Mouse (Mus musculus): ENCODE measurements around the gene Dmac1. TPM values are rescaled to one million over a fixed set of nuclear protein-coding genes. Genes with fewer than 3 reads are reported as not detected.
A peak's percentile ranks its signal among the peaks of the same experiment; 100 is the strongest.

Dmac1 gene
- 132 and 138 TPM in 2 replicates for polyA plus RNA-seq (2016; fragmentation: Nextera tagmentation; extraction: Ambion mirVana)

GRCm38 (mm10) chr4:75278197-75279175, at the start of gene Dmac1:
Gene Dmac1 (minus strand): TSS chr4:75278305.
- H3K36me3 ChIP-seq = peaks cover 10% of the 10 kb centered on the region
- H3K4me1 ChIP-seq = no peaks in the 10 kb centered on the region
- peak within 1 kb of the TSS; percentile 72 for H3K4me2 ChIP-seq (replicated peaks)
- no peaks in the 10 kb centered on the region for H3K9me3 ChIP-seq
- peak within 1 kb of the TSS; percentile 80 for H3K9ac ChIP-seq
- no peaks in the 10 kb centered on the region for H3K27me3 ChIP-seq
- H3K4me3 ChIP-seq = peak within 1 kb of the TSS; percentile 86
- WGBS = 19% methylated on average over 23 of the region's 23 CpGs
- peak; percentile 91 for ATAC-seq (ENCODE audit: insufficient number of reproducible peaks, insufficient read depth, low FRiP score, low TSS enrichment)
- 0 out of 2 replicates have a peak within 1 kb of the TSS, but pooled peaks have one; percentile 17 for H3K27ac ChIP-seq

GRCm38 (mm10) chr4:75315431-75315830, 37.3 kb upstream of the Dmac1 start:
- no peak overlapping the region for H3K4me3 ChIP-seq
- ATAC-seq (ENCODE audit: insufficient number of reproducible peaks, insufficient read depth, low FRiP score, low TSS enrichment) = no peak
- H3K9ac ChIP-seq = no peak overlapping the region
- no peaks in the 10 kb centered on the region for H3K9me3 ChIP-seq
- H3K36me3 ChIP-seq = no peaks in the 10 kb centered on the region
- H3K27ac ChIP-seq = no peak overlapping the region
- H3K4me1 ChIP-seq = no peaks in the 10 kb centered on the region
- H3K27me3 ChIP-seq = no peaks in the 10 kb centered on the region
- WGBS = 79% methylated on average over 1 of the region's 1 CpGs
- no peak overlapping the region for H3K4me2 ChIP-seq (replicated peaks)

- no peaks in the 10 kb centered on the region for H3K4me1 ChIP-seq
- no peak overlapping the region for H3K27ac ChIP-seq
- no peak overlapping the region for H3K9ac ChIP-seq
- H3K4me2 ChIP-seq (replicated peaks) = no peak overlapping the region
- no peak overlapping the region for H3K4me3 ChIP-seq
- 76% methylated on average over 1 of the region's 1 CpGs for WGBS
- H3K27me3 ChIP-seq = no peaks in the 10 kb centered on the region
- ATAC-seq (ENCODE audit: insufficient number of reproducible peaks, insufficient read depth, low FRiP score, low TSS enrichment) = no peak
- H3K9me3 ChIP-seq = no peaks in the 10 kb centered on the region
- H3K36me3 ChIP-seq = no peaks in the 10 kb centered on the region
Observed at GRCm38 (mm10) chr4:75315007-75315406, 36.9 kb upstream of the Dmac1 start.

GRCm38 (mm10) chr4:75311918-75312317, 33.8 kb upstream of the Dmac1 start:
- H3K9ac ChIP-seq = no peak overlapping the region

GRCm38 (mm10) chr4:75311305-75311704, 33.2 kb upstream of the Dmac1 start:
- no peak for ATAC-seq (ENCODE audit: insufficient number of reproducible peaks, insufficient read depth, low FRiP score, low TSS enrichment)
- WGBS = 90% methylated on average over 2 of the region's 2 CpGs
- H3K27ac ChIP-seq = no peak overlapping the region
- H3K4me3 ChIP-seq = no peak overlapping the region
- H3K36me3 ChIP-seq = no peaks in the 10 kb centered on the region
- H3K4me2 ChIP-seq (replicated peaks) = no peak overlapping the region
- H3K9me3 ChIP-seq = no peaks in the 10 kb centered on the region
- no peaks in the 10 kb centered on the region for H3K27me3 ChIP-seq
- H3K9ac ChIP-seq = no peak overlapping the region
- H3K4me1 ChIP-seq = no peaks in the 10 kb centered on the region

More at GRCm38 (mm10) chr4:75311918-75312317, 33.8 kb upstream of the Dmac1 start:
- Histone ChIP-seq H3K4me1 (no peaks in the 10 kb centered on the region), H3K36me3 (no peaks in the 10 kb centered on the region), H3K4me3 (no peak overlapping the region), H3K4me2 (replicated peaks) (no peak overlapping the region), H3K27ac (no peak overlapping the region), H3K9me3 (no peaks in the 10 kb centered on the region), H3K27me3 (no peaks in the 10 kb centered on the region)
- 83% methylated on average over 2 of the region's 2 CpGs for WGBS
- ATAC-seq (ENCODE audit: insufficient number of reproducible peaks, insufficient read depth, low FRiP score, low TSS enrichment) = no peak

GRCm38 (mm10) chr4:75300205-75300972, 22.3 kb upstream of the Dmac1 start:
- Histone ChIP-seq H3K4me1 (no peaks in the 10 kb centered on the region), H3K4me2 (replicated peaks) (no peak overlapping the region), H3K27ac (no peak overlapping the region), H3K9me3 (no peaks in the 10 kb centered on the region), H3K9ac (no peak overlapping the region), H3K27me3 (no peaks in the 10 kb centered on the region), H3K4me3 (no peak overlapping the region), H3K36me3 (no peaks in the 10 kb centered on the region)
- ATAC-seq (ENCODE audit: insufficient number of reproducible peaks, insufficient read depth, low FRiP score, low TSS enrichment) = no peak
- 55% methylated on average over 1 of the region's 1 CpGs for WGBS

GRCm38 (mm10) chr4:75292315-75292714, 14.2 kb upstream of the Dmac1 start:
- Histone ChIP-seq H3K27ac (no peak overlapping the region), H3K9ac (no peak overlapping the region), H3K36me3 (no peaks in the 10 kb centered on the region), H3K4me1 (no peaks in the 10 kb centered on the region), H3K9me3 (no peaks in the 10 kb centered on the region), H3K4me2 (replicated peaks) (no peak overlapping the region), H3K4me3 (no peak overlapping the region), H3K27me3 (no peaks in the 10 kb centered on the region)
- ATAC-seq (ENCODE audit: insufficient number of reproducible peaks, insufficient read depth, low FRiP score, low TSS enrichment) = no peak
- 62% methylated on average over 4 of the region's 4 CpGs for WGBS

- Histone ChIP-seq H3K4me3 (no peak overlapping the region), H3K9ac (no peak overlapping the region), H3K36me3 (no peaks in the 10 kb centered on the region), H3K27me3 (no peaks in the 10 kb centered on the region), H3K27ac (no peak overlapping the region), H3K9me3 (no peaks in the 10 kb centered on the region), H3K4me1 (no peaks in the 10 kb centered on the region), H3K4me2 (replicated peaks) (no peak overlapping the region)
- ATAC-seq (ENCODE audit: insufficient number of reproducible peaks, insufficient read depth, low FRiP score, low TSS enrichment) = no peak
- 86% methylated on average over 4 of the region's 4 CpGs for WGBS
Observed at GRCm38 (mm10) chr4:75291142-75291541, 13.0 kb upstream of the Dmac1 start.

- Histone ChIP-seq H3K36me3 (peaks cover 13% of the 10 kb centered on the region), H3K9ac (peak overlapping the region; percentile 80), H3K27ac (0 out of 2 replicates have a peak overlapping the region, but pooled peaks have one; percentile 17), H3K4me1 (no peaks in the 10 kb centered on the region), H3K9me3 (no peaks in the 10 kb centered on the region), H3K27me3 (no peaks in the 10 kb centered on the region), H3K4me2 (replicated peaks) (peak overlapping the region; percentile 72), H3K4me3 (peak overlapping the region; percentile 86)
- 9% methylated on average over 30 of the region's 30 CpGs for WGBS
- peak; percentile 79 for ATAC-seq (ENCODE audit: insufficient number of reproducible peaks, insufficient read depth, low FRiP score, low TSS enrichment)
Observed at GRCm38 (mm10) chr4:75277467-75278196, 473 bp downstream of the Dmac1 start.

- 85% methylated on average over 2 of the region's 2 CpGs for WGBS
- H3K4me1 ChIP-seq = no peaks in the 10 kb centered on the region
- ATAC-seq (ENCODE audit: insufficient number of reproducible peaks, insufficient read depth, low FRiP score, low TSS enrichment) = no peak
- H3K4me3 ChIP-seq = no peak overlapping the region
- H3K9ac ChIP-seq = no peak overlapping the region
- no peak overlapping the region for H3K4me2 ChIP-seq (replicated peaks)
- H3K27me3 ChIP-seq = no peaks in the 10 kb centered on the region
- H3K27ac ChIP-seq = no peak overlapping the region
- no peaks in the 10 kb centered on the region for H3K9me3 ChIP-seq
- peaks cover 13% of the 10 kb centered on the region for H3K36me3 ChIP-seq
Observed at GRCm38 (mm10) chr4:75275737-75276136, 2.4 kb downstream of the Dmac1 start.

- Histone ChIP-seq H3K4me3 (no peak overlapping the region), H3K9me3 (no peaks in the 10 kb centered on the region), H3K27me3 (no peaks in the 10 kb centered on the region), H3K4me2 (replicated peaks) (no peak overlapping the region), H3K4me1 (no peaks in the 10 kb centered on the region), H3K9ac (no peak overlapping the region), H3K36me3 (no peaks in the 10 kb centered on the region), H3K27ac (no peak overlapping the region)
- WGBS = 59% methylated on average over 2 of the region's 2 CpGs
- ATAC-seq (ENCODE audit: insufficient number of reproducible peaks, insufficient read depth, low FRiP score, low TSS enrichment) = no peak
Observed at GRCm38 (mm10) chr4:75267866-75268265, 10.2 kb downstream of the Dmac1 start.
